7 mouse cellular contexts compared by ENCODE assay signal in genomic region chr11:4874551-4874950, GRCm38 (mm10). TPM values are rescaled to one million over a fixed set of nuclear protein-coding genes. Genes with fewer than 3 reads are reported as not detected.
DNase-seq lines count a peak whose midpoint lies in the region; ATAC-seq and TF ChIP-seq lines count a peak whose summit lies in the region.

No protein-coding gene starts in this region.

- no peak overlapping the region for H3K27ac ChIP-seq in testis, adult 2 months (ENCODE audit: control insufficient read depth, insufficient read depth, low read depth, low read length)
- no peak overlapping the region for H3K27ac ChIP-seq in forebrain, embryonic 12.5 days
- peak overlapping the region; percentile 87 for H3K27ac ChIP-seq in midbrain, embryonic 16.5 days (ENCODE audit: low read length)

- H3K27me3 ChIP-seq in testis, adult 2 months (ENCODE audit: control insufficient read depth, insufficient read depth, low read length), result no peaks in the 10 kb centered on the region
- no peaks in the 10 kb centered on the region for H3K27me3 ChIP-seq in forebrain, embryonic 12.5 days
- no peaks in the 10 kb centered on the region for H3K27me3 ChIP-seq in midbrain, embryonic 16.5 days (ENCODE audit: control insufficient read depth, insufficient read depth, low read depth, low read length)

- H3K4me3 ChIP-seq in testis, adult 2 months (ENCODE audit: control insufficient read depth, low read depth, low read length), result peak overlapping the region; percentile 83
- H3K4me3 ChIP-seq in forebrain, embryonic 12.5 days (replicated peaks), result peak overlapping the region; percentile 78
- peak overlapping the region; percentile 91 for H3K4me3 ChIP-seq in midbrain, embryonic 16.5 days (ENCODE audit: low read depth, low read length)

- H3K4me1 ChIP-seq in testis, adult 2 months (ENCODE audit: control insufficient read depth, insufficient read depth, low read length), result peaks cover 9% of the 10 kb centered on the region
- H3K4me1 ChIP-seq in forebrain, embryonic 12.5 days, result peaks cover 14% of the 10 kb centered on the region
- H3K4me1 ChIP-seq in midbrain, embryonic 16.5 days (ENCODE audit: control insufficient read depth, insufficient read depth, low read length), result peaks cover 11% of the 10 kb centered on the region

- 5% methylated on average over 10 of the region's 10 CpGs for WGBS in forebrain, embryonic 12.5 days
- WGBS in midbrain, embryonic 16.5 days, result 4% methylated on average over 10 of the region's 10 CpGs

- peak overlapping the region; percentile 86 for H3K9ac ChIP-seq in forebrain, embryonic 12.5 days
- peak overlapping the region; percentile 94 for H3K9ac ChIP-seq in midbrain, embryonic 16.5 days (ENCODE audit: low read depth, low read length)

- no peak for TF ChIP-seq CTCF in testis, adult 2 months (IDR thresholded peaks at IDR 0.05; ENCODE audit: control insufficient read depth, insufficient read depth, insufficient replicate concordance, low read depth, low read length)

- no peak for DNase-seq in testis, postnatal 14 days (ENCODE audit: low spot score)
- peak; percentile 79 for DNase-seq in kidney, postnatal 14 days
- DNase-seq in layer of hippocampus, postnatal 36 days, result no peak
- no peak for DNase-seq in layer of hippocampus, postnatal 25 days (ENCODE audit: extremely low spot score in 1 of 2, low spot score in 1 of 2)

- ATAC-seq in forebrain, embryonic 12.5 days (ENCODE audit: low FRiP score), result peak; percentile 51
- ATAC-seq in midbrain, embryonic 16.5 days, result peak; percentile 50

- TF ChIP-seq POLR2A in testis, adult 2 months (IDR thresholded peaks at IDR 0.05; ENCODE audit: control insufficient read depth, low read depth, low read length), result no peak

- H3K4me2 ChIP-seq in forebrain, embryonic 12.5 days, result peak overlapping the region; percentile 86
- peak overlapping the region; percentile 88 for H3K4me2 ChIP-seq in midbrain, embryonic 16.5 days (ENCODE audit: low read length)

- no peaks in the 10 kb centered on the region for H3K36me3 ChIP-seq in testis, adult 2 months (ENCODE audit: control insufficient read depth, insufficient read depth, low read length)
- peaks cover 8% of the 10 kb centered on the region for H3K36me3 ChIP-seq in forebrain, embryonic 12.5 days (replicated peaks)
- 0 out of 2 replicates have a peak, but pooled peaks cover 2% of the 10 kb centered on the region for H3K36me3 ChIP-seq in midbrain, embryonic 16.5 days (ENCODE audit: control insufficient read depth, insufficient read depth, low read length)

- H3K9me3 ChIP-seq in forebrain, embryonic 12.5 days, result no peaks in the 10 kb centered on the region
- H3K9me3 ChIP-seq in midbrain, embryonic 16.5 days (replicated peaks; ENCODE audit: control insufficient read depth, low read length, poor library complexity, severe bottlenecking), result no peaks in the 10 kb centered on the region

RNA-seq across cellular contexts. Expression of gene Nipsnap1, which starts 0.8 kb away (rescaled TPM):
- 2.7 and 3.7 TPM in 2 replicates for polyA plus RNA-seq in testis, adult 2 months (2012; rRNA removed)
- polyA plus RNA-seq in forebrain, embryonic 12.5 days (2016; fragmentation: Nextera tagmentation; extraction: Ambion mirVana), result 95.5 and 99.9 TPM in 2 replicates
- polyA plus RNA-seq in midbrain, embryonic 16.5 days (2015; fragmentation: Nextera tagmentation; extraction: Ambion mirVana), result 146 and 148 TPM in 2 replicates
- total RNA-seq in layer of hippocampus, postnatal 36 days (2021), result 10 to 100 TPM; 81.2 to 86.8 TPM
- 10 to 100 TPM; 80.6 to 95.5 TPM for total RNA-seq in layer of hippocampus, postnatal 25 days (2021)

RNA-seq across cellular contexts. Expression of gene Thoc5, which starts 20.6 kb away (rescaled TPM):
- 69.3 and 75.4 TPM in 2 replicates for polyA plus RNA-seq in testis, adult 2 months (2012; rRNA removed)
- 55.2 and 61.4 TPM in 2 replicates for polyA plus RNA-seq in forebrain, embryonic 12.5 days (2016; fragmentation: Nextera tagmentation; extraction: Ambion mirVana)
- polyA plus RNA-seq in midbrain, embryonic 16.5 days (2015; fragmentation: Nextera tagmentation; extraction: Ambion mirVana), result 57.9 and 64.1 TPM in 2 replicates
- 10 to 100 TPM; 40.4 to 41.2 TPM for total RNA-seq in layer of hippocampus, postnatal 36 days (2021)
- total RNA-seq in layer of hippocampus, postnatal 25 days (2021), result 10 to 100 TPM; 36.2 to 38.9 TPM

RNA-seq across cellular contexts. Expression of gene Nf2, which starts 25.2 kb away (rescaled TPM):
- polyA plus RNA-seq in testis, adult 2 months (2012; rRNA removed), result 90.2 and 92.5 TPM in 2 replicates
- 72.1 and 75.6 TPM in 2 replicates for polyA plus RNA-seq in forebrain, embryonic 12.5 days (2016; fragmentation: Nextera tagmentation; extraction: Ambion mirVana)
- 63.3 and 68.6 TPM in 2 replicates for polyA plus RNA-seq in midbrain, embryonic 16.5 days (2015; fragmentation: Nextera tagmentation; extraction: Ambion mirVana)
- 100 to 1,000 TPM in 1 of 2 experiments, 10 to 100 TPM in 1; 92.9 to 101 TPM for total RNA-seq in layer of hippocampus, postnatal 36 days (2021)
- 100 to 1,000 TPM; 102 to 107 TPM for total RNA-seq in layer of hippocampus, postnatal 25 days (2021)

Comparison
In these comparisons a context has a peak if more than half of its experiments do, and no peak if none do; other contexts are left out.
1. RNA of gene Nipsnap1, which starts 0.8 kb away (polyA plus RNA-seq): 146 to 148 TPM in midbrain, embryonic 16.5 days and 95.5 to 99.9 TPM in forebrain, embryonic 12.5 days; 2.7 to 3.7 TPM in testis, adult 2 months; every median in the first group is over 10 times any median in the second.
2. Peak in every context shown above with its lines, with median percentiles within 50 percentile points of each other: H3K4me3 ChIP-seq.